Mouse (Mus musculus): Measurements from ENCODE around the gene Nrxn1. TPM values are rescaled to one million over a fixed set of nuclear protein-coding genes. Genes with fewer than 3 reads are reported as not detected.
"Not testable (repeated sequence)": the region's sequence is repeated elsewhere in the genome, so short reads cannot be mapped to it uniquely, and the experiment has no call there.

Nrxn1 gene
- polyA plus RNA-seq, 1 experiment from 2014 or later: 109 TPM

- ATAC-seq: no peak
- no peaks in the 10 kb centered on the region for H3K36me3 ChIP-seq
- no peak overlapping the region for H3K9ac ChIP-seq (replicated peaks)
- no peak overlapping the region for H3K4me2 ChIP-seq (replicated peaks)
- no peak overlapping the region for H3K4me3 ChIP-seq (replicated peaks)
- no peaks in the 10 kb centered on the region for H3K9me3 ChIP-seq
- H3K27ac ChIP-seq: no peak overlapping the region
- 67% methylated on average over 2 of the region's 2 CpGs for WGBS
- no peaks in the 10 kb centered on the region for H3K27me3 ChIP-seq
- no peaks in the 10 kb centered on the region for H3K4me1 ChIP-seq (replicated peaks)
Measured at GRCm38 (mm10) chr17:90506026-90506425, 586.8 kb downstream of the Nrxn1 start.

- H3K9me3 ChIP-seq; H3K4me2 ChIP-seq (replicated peaks); H3K9ac ChIP-seq (replicated peaks); H3K27ac ChIP-seq; H3K36me3 ChIP-seq; ATAC-seq; H3K4me3 ChIP-seq (replicated peaks); H3K4me1 ChIP-seq (replicated peaks); H3K27me3 ChIP-seq: not testable (repeated sequence)
- 77% methylated on average over 7 of the region's 7 CpGs for WGBS
Measured at GRCm38 (mm10) chr17:90503999-90504398, 588.9 kb downstream of the Nrxn1 start.

- no peaks in the 10 kb centered on the region for H3K36me3 ChIP-seq
- H3K4me3 ChIP-seq (replicated peaks): no peak overlapping the region
- H3K9ac ChIP-seq (replicated peaks): no peak overlapping the region
- H3K27me3 ChIP-seq: no peaks in the 10 kb centered on the region
- H3K4me1 ChIP-seq (replicated peaks): no peaks in the 10 kb centered on the region
- no peak overlapping the region for H3K4me2 ChIP-seq (replicated peaks)
- peak; percentile 83 for ATAC-seq
- 53% methylated on average over 6 of the region's 6 CpGs for WGBS
- H3K27ac ChIP-seq: no peak overlapping the region
- no peaks in the 10 kb centered on the region for H3K9me3 ChIP-seq
Measured at GRCm38 (mm10) chr17:90501023-90501675, 591.7 kb downstream of the Nrxn1 start.

- Histone ChIP-seq H3K9me3 (no peaks in the 10 kb centered on the region), H3K4me1 (replicated peaks) (no peaks in the 10 kb centered on the region), H3K4me3 (replicated peaks) (no peak overlapping the region), H3K4me2 (replicated peaks) (no peak overlapping the region), H3K36me3 (no peaks in the 10 kb centered on the region), H3K27ac (no peak overlapping the region), H3K9ac (replicated peaks) (no peak overlapping the region), H3K27me3 (no peaks in the 10 kb centered on the region)
- ATAC-seq: no peak
Measured at GRCm38 (mm10) chr17:90479531-90480250, 613.2 kb downstream of the Nrxn1 start.

GRCm38 (mm10) chr17:90456748-90457147 is 636.1 kb downstream of the Nrxn1 start:
- no peaks in the 10 kb centered on the region for H3K36me3 ChIP-seq
- WGBS: 29% methylated on average over 5 of the region's 5 CpGs
- H3K9ac ChIP-seq (replicated peaks): no peak overlapping the region
- no peak overlapping the region for H3K27ac ChIP-seq
- ATAC-seq: no peak
- H3K4me1 ChIP-seq (replicated peaks): peaks cover 18% of the 10 kb centered on the region
- peak overlapping the region; percentile 88 for H3K4me2 ChIP-seq (replicated peaks)
- H3K27me3 ChIP-seq: 0 out of 2 replicates have a peak, but pooled peaks cover 8% of the 10 kb centered on the region
- peak overlapping the region; percentile 67; the same call in 1 of the 2 replicates for H3K4me3 ChIP-seq (replicated peaks)
- no peaks in the 10 kb centered on the region for H3K9me3 ChIP-seq

GRCm38 (mm10) chr17:90455904-90456303 is 637.0 kb downstream of the Nrxn1 start:
- H3K4me2 ChIP-seq (replicated peaks): peak overlapping the region; percentile 88
- H3K4me3 ChIP-seq (replicated peaks): peak overlapping the region; percentile 67
- H3K4me1 ChIP-seq (replicated peaks): peaks cover 23% of the 10 kb centered on the region
- no peaks in the 10 kb centered on the region for H3K9me3 ChIP-seq
- peak overlapping the region; percentile 91 for H3K9ac ChIP-seq (replicated peaks)
- H3K27ac ChIP-seq: peak overlapping the region; percentile 78
- H3K36me3 ChIP-seq: no peaks in the 10 kb centered on the region
- WGBS: 0% methylated on average over 13 of the region's 13 CpGs
- peak; percentile 71 for ATAC-seq
- 0 out of 2 replicates have a peak, but pooled peaks cover 8% of the 10 kb centered on the region for H3K27me3 ChIP-seq

- H3K4me3 ChIP-seq (replicated peaks): peak overlapping the region; percentile 67
- peaks cover 27% of the 10 kb centered on the region for H3K4me1 ChIP-seq (replicated peaks)
- no peaks in the 10 kb centered on the region for H3K36me3 ChIP-seq
- H3K27me3 ChIP-seq: 0 out of 2 replicates have a peak, but pooled peaks cover 8% of the 10 kb centered on the region
- peak overlapping the region; percentile 88 for H3K4me2 ChIP-seq (replicated peaks)
- peak; percentile 82 for ATAC-seq
- WGBS: under 1% methylated on average over 23 of the region's 23 CpGs
- H3K27ac ChIP-seq: peak overlapping the region; percentile 78
- H3K9ac ChIP-seq (replicated peaks): peak overlapping the region; percentile 91
- H3K9me3 ChIP-seq: no peaks in the 10 kb centered on the region
Measured at GRCm38 (mm10) chr17:90455409-90455775, 637.5 kb downstream of the Nrxn1 start.

- ATAC-seq: peak; percentile 69
- H3K9me3 ChIP-seq: no peaks in the 10 kb centered on the region
- under 1% methylated on average over 41 of the region's 41 CpGs for WGBS
- H3K27me3 ChIP-seq: 0 out of 2 replicates have a peak, but pooled peaks cover 8% of the 10 kb centered on the region
- no peaks in the 10 kb centered on the region for H3K36me3 ChIP-seq
- peak overlapping the region; percentile 78 for H3K27ac ChIP-seq
- peak overlapping the region; percentile 88 for H3K4me2 ChIP-seq (replicated peaks)
- H3K9ac ChIP-seq (replicated peaks): peak overlapping the region; percentile 91
- H3K4me3 ChIP-seq (replicated peaks): peak overlapping the region; percentile 67
- peaks cover 27% of the 10 kb centered on the region for H3K4me1 ChIP-seq (replicated peaks)
Measured at GRCm38 (mm10) chr17:90454738-90455408, 638.0 kb downstream of the Nrxn1 start.

- H3K36me3 ChIP-seq: no peaks in the 10 kb centered on the region
- peak overlapping the region; percentile 67 for H3K4me3 ChIP-seq (replicated peaks)
- peak overlapping the region; percentile 78 for H3K27ac ChIP-seq
- under 1% methylated on average over 15 of the region's 15 CpGs for WGBS
- peak; percentile 73 for ATAC-seq
- peaks cover 27% of the 10 kb centered on the region for H3K4me1 ChIP-seq (replicated peaks)
- peak overlapping the region; percentile 91 for H3K9ac ChIP-seq (replicated peaks)
- 0 out of 2 replicates have a peak, but pooled peaks cover 8% of the 10 kb centered on the region for H3K27me3 ChIP-seq
- H3K9me3 ChIP-seq: no peaks in the 10 kb centered on the region
- H3K4me2 ChIP-seq (replicated peaks): peak overlapping the region; percentile 88
Measured at GRCm38 (mm10) chr17:90454356-90454737, 638.5 kb downstream of the Nrxn1 start.

GRCm38 (mm10) chr17:90453280-90453679 is 639.6 kb downstream of the Nrxn1 start:
- ATAC-seq: no peak
- Histone ChIP-seq H3K9me3 (no peaks in the 10 kb centered on the region), H3K4me2 (replicated peaks) (peak overlapping the region; percentile 88), H3K4me3 (replicated peaks) (peak overlapping the region; percentile 67), H3K27me3 (0 out of 2 replicates have a peak, but pooled peaks cover 8% of the 10 kb centered on the region), H3K36me3 (no peaks in the 10 kb centered on the region), H3K4me1 (replicated peaks) (peaks cover 27% of the 10 kb centered on the region), H3K9ac (replicated peaks) (0 out of 2 replicates have a peak overlapping the region, but pooled peaks have one; percentile 40), H3K27ac (peak overlapping the region; percentile 78)
- WGBS: 47% methylated on average over 4 of the region's 4 CpGs

- Histone ChIP-seq H3K27ac (peak overlapping the region; percentile 78), H3K9ac (replicated peaks) (0 out of 2 replicates have a peak overlapping the region, but pooled peaks have one; percentile 40), H3K4me1 (replicated peaks) (peaks cover 27% of the 10 kb centered on the region), H3K4me2 (replicated peaks) (peak overlapping the region; percentile 88), H3K36me3 (no peaks in the 10 kb centered on the region), H3K4me3 (replicated peaks) (peak overlapping the region; percentile 67), H3K27me3 (0 out of 2 replicates have a peak, but pooled peaks cover 5% of the 10 kb centered on the region), H3K9me3 (no peaks in the 10 kb centered on the region)
- ATAC-seq: no peak
- 71% methylated on average over 2 of the region's 2 CpGs for WGBS
Measured at GRCm38 (mm10) chr17:90452770-90453169, 640.1 kb downstream of the Nrxn1 start.

- peaks cover 23% of the 10 kb centered on the region for H3K4me1 ChIP-seq (replicated peaks)
- ATAC-seq: no peak
- no peak overlapping the region; the same call in 1 of the 2 replicates for H3K9ac ChIP-seq (replicated peaks)
- WGBS: 68% methylated on average over 2 of the region's 2 CpGs
- H3K27me3 ChIP-seq: no peaks in the 10 kb centered on the region
- no peaks in the 10 kb centered on the region for H3K36me3 ChIP-seq
- peak overlapping the region; percentile 67 for H3K4me3 ChIP-seq (replicated peaks)
- no peaks in the 10 kb centered on the region for H3K9me3 ChIP-seq
- H3K27ac ChIP-seq: no peak overlapping the region
- H3K4me2 ChIP-seq (replicated peaks): peak overlapping the region; percentile 88
Measured at GRCm38 (mm10) chr17:90451384-90451783, 641.5 kb downstream of the Nrxn1 start.

Measured in midbrain, embryonic 13.5 days (tissue).